Mouse (Mus musculus) lung, postnatal 10 days (tissue): ENCODE results near the gene Olfr1507.

Source experiments
- DNase-seq: peaks from one replicate; pipeline ENCODE4 v3.0.0; 2021

Olfr1507 gene

DNA sequence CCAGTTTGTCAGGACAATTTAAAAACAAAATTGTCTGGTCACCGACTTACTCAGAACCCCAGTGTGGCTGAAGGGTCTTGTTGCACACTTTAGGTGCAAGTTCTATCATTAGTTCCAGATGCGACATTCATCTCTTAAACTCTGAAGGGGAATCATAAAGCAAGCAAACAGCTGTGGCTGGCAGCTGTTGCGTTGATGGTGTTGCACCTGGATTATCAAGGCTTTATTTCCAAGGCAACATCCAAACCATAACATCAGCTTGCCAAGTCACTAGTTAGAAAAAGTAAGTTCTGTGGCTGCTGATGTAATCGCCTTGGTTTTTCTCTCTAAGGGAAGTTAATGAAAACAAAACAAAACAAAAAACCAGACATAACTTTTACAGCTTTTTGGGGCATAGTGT is at the start of gene Olfr1507:
TSS of gene Olfr1507 (minus strand) at position 234 of the 400 bp plus-strand sequence.
- DNase-seq = no peak

DNA sequence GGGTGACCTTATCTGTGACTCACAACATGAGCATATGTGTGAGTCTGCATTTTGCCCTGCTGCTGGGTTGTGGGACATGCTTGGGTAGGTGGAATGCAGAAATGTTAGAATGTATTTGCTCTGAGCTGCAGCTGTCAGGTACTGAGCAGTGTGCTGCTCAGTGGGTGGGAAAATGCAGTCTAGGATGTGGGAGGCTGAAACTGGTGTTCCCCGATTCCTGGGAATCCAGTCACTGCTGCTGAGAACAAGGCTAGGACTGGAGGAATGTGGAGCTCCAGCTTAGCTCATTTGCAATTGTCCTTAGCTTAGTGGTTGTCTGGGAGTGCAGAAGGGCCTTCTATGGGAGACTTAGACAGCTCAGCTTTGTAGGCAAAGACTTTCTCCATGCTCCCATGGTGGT is 37.8 kb upstream of the Olfr1507 start:
- no peak for DNase-seq

DNA sequence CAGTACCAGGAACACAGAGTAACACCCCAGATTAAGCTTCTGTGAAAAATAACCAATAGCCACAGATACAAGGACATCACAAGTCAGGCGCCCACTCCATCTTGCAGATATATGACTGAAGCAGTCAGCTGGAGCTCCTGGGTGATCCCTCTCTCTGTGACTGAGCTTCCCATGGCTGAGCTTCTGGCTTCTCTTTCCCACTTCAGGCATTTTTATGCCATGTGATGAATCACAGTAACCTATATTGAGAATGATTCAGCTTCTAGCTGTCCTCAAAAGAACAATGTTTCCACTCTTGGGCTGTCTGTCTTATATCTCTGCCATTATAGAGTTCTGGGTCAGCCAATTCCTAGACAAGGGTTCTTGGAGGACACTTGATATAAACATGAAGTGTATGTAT is 29.4 kb upstream of the Olfr1507 start:
- no peak for DNase-seq

DNA sequence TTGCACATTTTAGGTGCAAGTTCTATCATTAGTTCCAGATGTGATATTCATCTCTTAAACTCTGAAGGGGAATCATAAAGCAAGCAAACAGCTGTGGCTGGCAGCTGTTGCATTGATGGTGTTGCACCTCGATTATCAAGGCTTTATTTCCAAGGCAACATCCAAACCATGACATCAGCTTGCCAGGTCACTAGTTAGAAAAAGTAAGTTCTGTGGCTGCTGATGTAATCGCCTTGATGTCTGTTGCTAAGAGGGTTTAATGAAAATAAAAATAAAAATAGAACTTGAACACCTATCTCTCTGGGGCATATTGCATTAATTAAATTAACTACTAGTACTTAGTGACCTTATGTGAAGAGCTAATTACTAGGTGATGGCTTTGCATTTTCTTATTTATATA is 28.2 kb downstream of the Olfr1507 start, which contains the start of gene Olfr1508:
TSS of gene Olfr1508 (minus strand) at position 101 of the 400 bp plus-strand sequence.
- DNase-seq = no peak

DNA sequence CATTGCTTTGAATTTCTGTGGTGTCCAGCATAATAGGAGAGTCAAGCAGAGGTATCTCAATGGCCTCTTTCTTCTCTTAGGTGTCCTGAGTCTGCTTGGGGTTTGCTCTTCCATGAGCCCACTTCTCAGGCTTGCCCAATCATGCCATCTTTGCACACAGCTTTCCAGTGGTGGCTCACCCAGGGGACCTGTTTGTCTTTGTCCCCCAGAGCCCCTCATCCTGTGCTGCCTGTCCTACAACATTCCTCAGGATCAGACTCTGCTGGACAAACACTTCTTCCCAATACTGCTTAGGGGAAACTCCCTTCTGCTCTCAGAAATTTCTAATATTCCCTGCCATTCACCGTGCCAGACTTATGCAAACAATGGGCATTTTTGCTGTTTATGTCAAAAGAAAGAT is 29.8 kb downstream of the Olfr1507 start:
- no peak for DNase-seq

DNA sequence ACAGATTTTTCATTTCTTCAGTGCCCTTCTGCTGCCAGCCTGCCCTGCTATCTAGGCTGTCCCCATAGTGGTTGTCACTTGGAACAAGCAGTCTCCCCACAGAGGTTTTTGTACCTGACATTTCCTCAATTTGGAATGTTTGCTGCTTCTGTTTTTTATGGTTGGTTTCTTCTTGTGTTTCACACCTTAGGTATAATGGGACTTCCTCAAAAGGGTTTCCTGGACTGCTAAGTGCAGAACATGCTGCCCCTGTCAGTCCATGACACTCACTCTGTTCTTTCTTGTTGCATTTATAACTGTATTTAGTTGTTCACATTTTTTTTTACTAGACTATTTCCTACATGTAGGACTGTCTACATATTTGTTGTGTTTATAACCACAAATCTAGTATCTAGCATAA is 33.6 kb downstream of the Olfr1507 start:
- no peak for DNase-seq

DNA sequence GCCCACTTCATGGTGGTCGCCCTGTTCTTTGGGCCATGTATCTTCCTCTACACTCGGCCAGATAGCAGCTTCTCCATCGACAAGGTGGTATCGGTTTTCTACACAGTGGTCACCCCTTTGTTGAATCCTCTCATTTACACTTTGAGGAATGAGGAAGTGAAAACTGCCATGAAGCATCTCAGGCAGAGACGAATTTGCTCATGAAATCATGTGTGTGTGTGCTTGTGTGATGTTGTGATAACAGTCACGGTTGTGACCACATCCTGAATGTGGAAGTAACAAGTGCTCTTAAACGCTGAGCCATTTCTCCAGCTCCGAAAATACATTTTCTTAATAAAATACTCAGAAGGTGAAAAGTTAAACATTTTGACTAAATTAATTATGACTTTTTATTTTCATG is 44.4 kb downstream of the Olfr1507 start:
- DNase-seq = no peak

DNA sequence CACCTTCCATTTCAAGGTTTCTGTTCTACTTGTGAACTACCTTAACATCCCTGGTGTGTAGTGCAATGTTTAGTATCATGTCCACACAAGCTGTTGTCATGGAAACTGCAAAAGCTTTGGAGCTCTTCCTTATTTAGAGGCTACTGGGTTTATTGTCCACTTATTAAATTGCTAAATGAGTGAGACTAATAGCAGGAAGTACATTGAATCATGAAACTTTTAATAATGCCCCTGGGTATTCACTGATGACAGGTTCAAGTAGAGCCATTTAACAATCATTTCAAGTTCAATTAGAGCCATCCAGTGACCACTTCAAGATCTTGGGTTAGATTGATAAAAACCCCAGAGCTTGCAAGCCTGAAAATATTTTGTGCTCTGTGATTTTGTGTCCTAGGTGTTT is 52.9 kb downstream of the Olfr1507 start, which contains the start of gene Olfr1509:
TSS of gene Olfr1509 (plus strand) at position 301 of the 400 bp plus-strand sequence.
- no peak for DNase-seq
